Mouse (Mus musculus) myocyte (in vitro differentiated cells): ENCODE results near the gene Mrps6.

ENCODE experiments used
- E2F4 ChIP-seq: IDR thresholded peaks from one replicate; pipeline ENCODE4 v1.6.1; 2011; ENCODE audit warnings: mild to moderate bottlenecking, control low read depth, moderate library complexity; ENCODE audit not compliant: insufficient read depth
- MAX ChIP-seq: IDR thresholded peaks from one replicate; pipeline ENCODE4 v1.6.1; 2011; ENCODE audit warnings: low read depth, mild to moderate bottlenecking, control low read depth
- MYOD1 ChIP-seq, 3 experiments: IDR thresholded peaks; one replicate each; pipeline ENCODE4 v1.6.1; 2011; ENCODE audit warnings: control low read depth in 2 of 3, low read depth in 2 of 3, mild to moderate bottlenecking in 2 of 3, moderate library complexity in 1 of 3; ENCODE audit not compliant: insufficient read length in 2 of 3, control insufficient read depth in 1 of 3
- POLR2A ChIP-seq: IDR thresholded peaks from one replicate; pipeline ENCODE4 v1.6.1; 2011; ENCODE audit warnings: low read depth, mild to moderate bottlenecking, control low read depth, moderate library complexity; ENCODE audit not compliant: insufficient read length
- POLR2AphosphoS2 ChIP-seq: IDR thresholded peaks from one replicate; pipeline ENCODE4 v1.6.1; 2011; ENCODE audit warnings: low read depth, control low read depth; ENCODE audit not compliant: insufficient read length
- REST ChIP-seq: IDR thresholded peaks from one replicate; pipeline ENCODE4 v1.6.1; 2011; ENCODE audit warnings: mild to moderate bottlenecking, control low read depth, moderate library complexity; ENCODE audit not compliant: insufficient read depth, insufficient read length
- SRF ChIP-seq: IDR thresholded peaks from one replicate; pipeline ENCODE4 v1.6.1; 2011; ENCODE audit warnings: low read depth; ENCODE audit not compliant: control insufficient read depth, insufficient read length
- TCF12 ChIP-seq: IDR thresholded peaks from one replicate; pipeline ENCODE4 v1.6.1; 2011; ENCODE audit warnings: mild to moderate bottlenecking, control low read depth; ENCODE audit not compliant: poor library complexity, insufficient read depth, severe bottlenecking
- TCF3 ChIP-seq: IDR thresholded peaks from one replicate; pipeline ENCODE4 v1.6.1; 2011; ENCODE audit warnings: low read depth, control low read depth; ENCODE audit not compliant: insufficient read length
- USF1 ChIP-seq: IDR thresholded peaks from one replicate; pipeline ENCODE4 v1.6.1; 2011; ENCODE audit warnings: low read depth, mild to moderate bottlenecking, control low read depth, moderate library complexity

DNA sequence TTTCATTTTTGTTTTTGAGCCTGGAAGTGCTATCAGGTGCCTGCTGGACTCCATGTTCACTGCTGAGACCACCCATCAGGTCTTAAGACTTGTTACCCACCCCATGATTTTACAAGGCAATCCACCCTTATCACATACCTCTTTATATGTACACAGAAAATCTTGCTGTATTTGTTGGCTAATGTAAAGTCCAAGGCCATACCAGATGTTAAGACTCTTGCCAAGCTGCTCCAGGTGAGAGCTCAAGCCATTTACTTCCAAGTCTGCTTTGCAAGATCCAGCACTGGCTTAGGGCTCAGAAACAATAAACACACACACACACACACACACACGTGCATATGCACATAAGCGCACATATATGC is 90.3 kb downstream of the Mrps6 start:
- no peak for TF ChIP-seq REST
- TF ChIP-seq USF1 = no peak
- TF ChIP-seq POLR2A = no peak
- no peak for TF ChIP-seq MAX
- no peak for TF ChIP-seq POLR2AphosphoS2
- TF ChIP-seq TCF3 = no peak
- TF ChIP-seq E2F4 = no peak
- TF ChIP-seq SRF = no peak
- TF ChIP-seq TCF12 = no peak
- no peak for TF ChIP-seq MYOD1 (IDR thresholded peaks at IDR 0.05; ENCODE audit: control insufficient read depth in 1 of 3, insufficient read length in 2 of 3, low read depth in 2 of 3)
